Mouse (Mus musculus): Measurements from ENCODE around the gene Nmur2. TPM values are rescaled to one million over a fixed set of nuclear protein-coding genes. Genes with fewer than 3 reads are reported as not detected.

Nmur2 gene
- not detected in 2 replicates for total RNA-seq (2012; rRNA removed)

DNA sequence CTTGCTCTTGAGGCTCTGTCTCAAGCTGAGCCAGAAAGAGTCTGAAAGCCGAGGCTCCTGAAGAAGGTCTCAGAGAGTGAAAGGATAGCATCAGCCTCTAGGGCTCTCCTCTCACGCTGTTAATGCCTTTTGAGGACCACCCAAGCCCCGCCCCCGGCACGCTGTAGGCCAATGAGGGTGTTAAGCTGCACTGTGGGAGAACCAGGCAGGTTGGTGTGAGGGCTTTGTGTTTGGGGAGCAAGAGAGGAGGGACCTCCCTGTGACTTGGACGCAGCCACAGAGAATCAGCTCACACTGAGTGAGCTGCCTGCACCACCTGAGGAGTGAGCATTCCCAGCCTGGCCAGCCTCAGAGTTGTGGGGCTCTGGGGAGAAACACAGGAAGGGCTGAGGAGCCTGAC, at the start of gene Nmur2:
Gene Nmur2, minus strand, starts transcription at position 94 of the 400 bp plus-strand sequence.
- Histone ChIP-seq H3K9me3 (ENCODE audit: control insufficient read depth, insufficient read depth, low read depth, low read length) (no peaks in the 10 kb centered on the region), H3K9ac (ENCODE audit: insufficient read depth, low read depth, low read length, poor library complexity, severe bottlenecking) (no peak within 1 kb of the TSS), H3K4me1 (ENCODE audit: control insufficient read depth in 2 of 2, insufficient read depth in 2 of 2, low read length in 2 of 2, poor library complexity in 1 of 2) (no peaks in the 10 kb centered on the region), H3K36me3 (ENCODE audit: control insufficient read depth, insufficient read depth, low read length, poor library complexity, severe bottlenecking) (no peaks in the 10 kb centered on the region), H3K4me3 (ENCODE audit: insufficient read depth in 1 of 2, low read depth in 1 of 2, low read length in 2 of 2, poor library complexity in 1 of 2, severe bottlenecking in 1 of 2) (no peak within 1 kb of the TSS), H3K27ac (ENCODE audit: insufficient read depth, low read depth, low read length, poor library complexity, severe bottlenecking) (no peak within 1 kb of the TSS)
- in situ Hi-C loops (cut with MboI; ENCODE audit: low sequenced_read_pairs in 2 of 2, unreplicated experiment in 2 of 2) = no loop called here
- TF ChIP-seq ZNF384 (IDR thresholded peaks at IDR 0.05; ENCODE audit: low read depth, low read length) = no peak
- peak; percentile 20 for DNase-seq (ENCODE audit: low read depth, low spot score)

DNA sequence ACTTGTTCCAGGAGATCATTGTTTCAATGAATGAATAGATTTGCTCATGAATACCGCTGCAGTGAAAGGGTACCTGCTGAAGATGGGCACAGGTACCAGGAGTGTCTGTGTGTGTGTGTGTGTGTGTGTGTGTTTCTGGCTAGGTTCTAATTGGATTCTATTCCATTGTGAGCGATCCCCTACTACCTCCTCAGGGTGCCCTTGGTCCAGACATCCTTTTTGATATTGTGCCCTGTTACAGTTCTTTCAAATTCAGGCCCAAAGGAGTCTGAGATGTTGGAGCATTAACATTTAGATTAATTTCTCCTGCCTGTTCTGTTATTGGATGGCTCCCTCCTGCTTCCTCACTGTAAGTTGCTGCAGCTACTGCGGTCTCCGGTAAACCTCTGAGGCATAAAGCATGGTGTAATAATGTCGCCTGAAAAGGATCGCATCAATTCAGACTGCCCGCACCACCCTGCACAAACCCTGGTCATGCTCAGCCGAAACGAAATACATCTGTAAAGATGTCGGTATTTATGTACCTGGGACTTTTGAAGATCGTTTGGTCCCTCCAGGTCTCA, 48.4 kb upstream of the Nmur2 start:
- Histone ChIP-seq H3K27ac (ENCODE audit: insufficient read depth, low read depth, low read length, poor library complexity, severe bottlenecking) (no peak overlapping the region), H3K9ac (ENCODE audit: insufficient read depth, low read depth, low read length, poor library complexity, severe bottlenecking) (no peak overlapping the region), H3K4me3 (ENCODE audit: insufficient read depth in 1 of 2, low read depth in 1 of 2, low read length in 2 of 2, poor library complexity in 1 of 2, severe bottlenecking in 1 of 2) (no peak overlapping the region), H3K36me3 (ENCODE audit: control insufficient read depth, insufficient read depth, low read length, poor library complexity, severe bottlenecking) (no peaks in the 10 kb centered on the region), H3K4me1 (ENCODE audit: control insufficient read depth in 2 of 2, insufficient read depth in 2 of 2, low read length in 2 of 2, poor library complexity in 1 of 2) (no peaks in the 10 kb centered on the region), H3K9me3 (ENCODE audit: control insufficient read depth, insufficient read depth, low read depth, low read length) (no peaks in the 10 kb centered on the region)
- no peak for DNase-seq (ENCODE audit: low read depth, low spot score)
- in situ Hi-C loops (cut with MboI; ENCODE audit: low sequenced_read_pairs in 2 of 2, unreplicated experiment in 2 of 2) = no loop called here
- TF ChIP-seq ZC3H11A (IDR thresholded peaks at IDR 0.05; ENCODE audit: borderline replicate concordance, low read depth, low read length) (no peak), HCFC1 (IDR thresholded peaks at IDR 0.05; ENCODE audit: borderline replicate concordance, insufficient read depth, low read length) (no peak), ZNF384 (IDR thresholded peaks at IDR 0.05; ENCODE audit: low read depth, low read length) (no peak)

DNA sequence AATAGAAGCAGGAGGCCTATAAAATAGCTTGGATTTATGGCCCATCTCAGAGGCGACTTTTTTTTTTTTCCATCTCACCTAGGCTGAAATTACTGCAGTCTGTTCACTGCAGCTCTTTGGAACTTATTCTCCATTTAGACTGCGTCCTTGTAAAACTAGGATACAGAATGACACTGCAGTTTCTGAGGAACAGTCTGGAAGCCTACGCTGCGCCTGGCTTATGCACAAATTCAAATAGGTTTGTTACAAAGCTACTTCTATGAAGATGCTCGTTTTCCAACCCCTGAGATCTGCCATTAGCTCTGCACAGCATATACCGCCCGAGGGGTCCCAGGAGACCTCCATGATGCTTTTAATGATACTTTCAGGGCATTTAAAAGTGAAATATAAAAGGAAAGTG, 31.3 kb upstream of the Nmur2 start:
- in situ Hi-C loops (cut with MboI; ENCODE audit: low sequenced_read_pairs in 2 of 2, unreplicated experiment in 2 of 2) = no loop called here
- no peaks in the 10 kb centered on the region for H3K4me1 ChIP-seq (ENCODE audit: control insufficient read depth in 2 of 2, insufficient read depth in 2 of 2, low read length in 2 of 2, poor library complexity in 1 of 2)
- H3K9ac ChIP-seq (ENCODE audit: insufficient read depth, low read depth, low read length, poor library complexity, severe bottlenecking) = no peak overlapping the region
- H3K27ac ChIP-seq (ENCODE audit: insufficient read depth, low read depth, low read length, poor library complexity, severe bottlenecking) = no peak overlapping the region
- H3K36me3 ChIP-seq (ENCODE audit: control insufficient read depth, insufficient read depth, low read length, poor library complexity, severe bottlenecking) = no peaks in the 10 kb centered on the region
- H3K9me3 ChIP-seq (ENCODE audit: control insufficient read depth, insufficient read depth, low read depth, low read length) = no peaks in the 10 kb centered on the region
- no peak for DNase-seq (ENCODE audit: low read depth, low spot score)
- TF ChIP-seq MAFK (IDR thresholded peaks at IDR 0.05; ENCODE audit: insufficient read depth, low read depth, low read length) (no peak), ZNF384 (IDR thresholded peaks at IDR 0.05; ENCODE audit: low read depth, low read length) (no peak), HCFC1 (IDR thresholded peaks at IDR 0.05; ENCODE audit: borderline replicate concordance, insufficient read depth, low read length) (no peak), ZC3H11A (IDR thresholded peaks at IDR 0.05; ENCODE audit: borderline replicate concordance, low read depth, low read length) (no peak), CHD2 (IDR thresholded peaks at IDR 0.05; ENCODE audit: low read depth, low read length) (no peak)
- H3K4me3 ChIP-seq (ENCODE audit: insufficient read depth in 1 of 2, low read depth in 1 of 2, low read length in 2 of 2, poor library complexity in 1 of 2, severe bottlenecking in 1 of 2) = no peak overlapping the region

DNA sequence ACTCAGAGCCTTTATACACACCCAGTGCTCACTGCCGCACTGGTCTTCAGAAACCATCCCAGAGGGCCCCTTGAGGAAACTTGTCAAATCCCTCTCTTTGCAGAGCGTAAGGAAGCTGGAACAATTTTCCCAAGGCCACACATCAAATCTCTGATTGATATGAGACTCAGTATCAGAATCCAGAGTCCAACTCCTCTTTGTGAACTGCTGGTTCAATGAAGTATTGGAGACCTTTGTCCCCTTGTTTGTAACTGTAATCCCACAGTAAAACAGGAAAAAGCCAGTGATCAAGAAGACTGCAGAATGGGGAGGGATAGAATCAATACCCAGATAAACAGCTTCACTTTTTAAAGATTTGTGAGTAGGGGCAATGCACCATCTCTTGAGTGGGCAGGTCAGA, 28.8 kb upstream of the Nmur2 start:
- Histone ChIP-seq H3K36me3 (ENCODE audit: control insufficient read depth, insufficient read depth, low read length, poor library complexity, severe bottlenecking) (no peaks in the 10 kb centered on the region), H3K4me3 (ENCODE audit: insufficient read depth in 1 of 2, low read depth in 1 of 2, low read length in 2 of 2, poor library complexity in 1 of 2, severe bottlenecking in 1 of 2) (no peak overlapping the region), H3K4me1 (ENCODE audit: control insufficient read depth in 2 of 2, insufficient read depth in 2 of 2, low read length in 2 of 2, poor library complexity in 1 of 2) (no peaks in the 10 kb centered on the region), H3K9ac (ENCODE audit: insufficient read depth, low read depth, low read length, poor library complexity, severe bottlenecking) (no peak overlapping the region), H3K27ac (ENCODE audit: insufficient read depth, low read depth, low read length, poor library complexity, severe bottlenecking) (no peak overlapping the region), H3K9me3 (ENCODE audit: control insufficient read depth, insufficient read depth, low read depth, low read length) (no peaks in the 10 kb centered on the region)
- no peak for DNase-seq (ENCODE audit: low read depth, low spot score)
- TF ChIP-seq MAFK (IDR thresholded peaks at IDR 0.05; ENCODE audit: insufficient read depth, low read depth, low read length) (no peak), CHD2 (IDR thresholded peaks at IDR 0.05; ENCODE audit: low read depth, low read length) (no peak), ZNF384 (IDR thresholded peaks at IDR 0.05; ENCODE audit: low read depth, low read length) (no peak), ZC3H11A (IDR thresholded peaks at IDR 0.05; ENCODE audit: borderline replicate concordance, low read depth, low read length) (no peak), HCFC1 (IDR thresholded peaks at IDR 0.05; ENCODE audit: borderline replicate concordance, insufficient read depth, low read length) (no peak)
- in situ Hi-C loops (cut with MboI; ENCODE audit: low sequenced_read_pairs in 2 of 2, unreplicated experiment in 2 of 2) = no loop called here

DNA sequence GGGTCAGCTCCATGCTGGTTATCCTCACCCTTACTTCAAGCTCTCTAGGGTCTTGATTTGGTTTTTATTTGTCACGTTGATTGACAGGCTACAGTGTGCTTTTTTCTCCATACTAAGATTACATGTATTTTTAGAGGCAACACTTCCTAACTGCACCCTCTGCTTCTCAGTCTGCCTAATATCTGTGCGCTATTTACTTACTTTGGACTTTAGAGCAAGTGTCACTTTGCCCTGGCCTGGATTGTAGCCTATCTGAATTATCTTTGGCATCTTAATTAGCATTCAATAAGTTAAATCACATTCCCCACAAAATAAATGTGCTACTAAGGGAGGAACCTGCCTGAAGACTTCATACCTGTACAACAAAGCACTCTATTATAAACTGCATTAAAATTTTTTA, 24.3 kb upstream of the Nmur2 start:
- H3K4me3 ChIP-seq (ENCODE audit: insufficient read depth in 1 of 2, low read depth in 1 of 2, low read length in 2 of 2, poor library complexity in 1 of 2, severe bottlenecking in 1 of 2) = no peak overlapping the region
- no peaks in the 10 kb centered on the region for H3K4me1 ChIP-seq (ENCODE audit: control insufficient read depth in 2 of 2, insufficient read depth in 2 of 2, low read length in 2 of 2, poor library complexity in 1 of 2)
- no peak overlapping the region for H3K9ac ChIP-seq (ENCODE audit: insufficient read depth, low read depth, low read length, poor library complexity, severe bottlenecking)
- in situ Hi-C loops (cut with MboI; ENCODE audit: low sequenced_read_pairs in 2 of 2, unreplicated experiment in 2 of 2) = no loop called here
- no peak for DNase-seq (ENCODE audit: low read depth, low spot score)
- TF ChIP-seq MAFK (IDR thresholded peaks at IDR 0.05; ENCODE audit: insufficient read depth, low read depth, low read length) = no peak
- no peaks in the 10 kb centered on the region for H3K36me3 ChIP-seq (ENCODE audit: control insufficient read depth, insufficient read depth, low read length, poor library complexity, severe bottlenecking)
- no peaks in the 10 kb centered on the region for H3K9me3 ChIP-seq (ENCODE audit: control insufficient read depth, insufficient read depth, low read depth, low read length)
- no peak overlapping the region for H3K27ac ChIP-seq (ENCODE audit: insufficient read depth, low read depth, low read length, poor library complexity, severe bottlenecking)
